Mouse (Mus musculus) ovary, postnatal 14 days (tissue): ENCODE data around the gene Dact2.

Source experiments
- DNase-seq: peaks from one replicate; pipeline ENCODE4 v3.0.0; 2022; ENCODE audit warnings: low spot score

Gene Dact2

DNA sequence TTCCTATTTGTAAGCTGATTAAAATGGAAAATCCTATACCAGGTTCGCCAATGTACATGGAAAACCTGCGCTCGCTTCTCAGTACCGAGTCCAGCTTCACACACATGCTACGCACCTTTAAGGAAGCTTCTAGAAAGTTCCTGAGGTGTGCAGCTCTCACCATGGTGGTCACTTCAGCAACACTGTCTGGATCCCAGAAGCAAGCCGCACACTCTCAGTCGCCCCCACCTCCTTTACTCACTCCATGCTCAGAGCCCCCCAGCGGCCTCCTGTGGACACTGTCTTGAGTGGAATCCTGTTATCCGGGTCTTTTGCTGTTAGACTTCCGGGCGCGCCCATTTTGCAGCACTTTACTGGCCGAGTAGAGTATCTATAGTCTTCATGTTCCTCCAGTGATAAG is at the start of gene Dact2:
TSS of gene Dact2 (minus strand) at position 244 of the 400 bp plus-strand sequence.
- DNase-seq, result no peak

GRCm38 (mm10) chr17:14252456-14252855 is 48.4 kb upstream of the Dact2 start:
- DNase-seq, result no peak

GRCm38 (mm10) chr17:14250401-14250800 is 46.3 kb upstream of the Dact2 start:
- no peak for DNase-seq

DNA sequence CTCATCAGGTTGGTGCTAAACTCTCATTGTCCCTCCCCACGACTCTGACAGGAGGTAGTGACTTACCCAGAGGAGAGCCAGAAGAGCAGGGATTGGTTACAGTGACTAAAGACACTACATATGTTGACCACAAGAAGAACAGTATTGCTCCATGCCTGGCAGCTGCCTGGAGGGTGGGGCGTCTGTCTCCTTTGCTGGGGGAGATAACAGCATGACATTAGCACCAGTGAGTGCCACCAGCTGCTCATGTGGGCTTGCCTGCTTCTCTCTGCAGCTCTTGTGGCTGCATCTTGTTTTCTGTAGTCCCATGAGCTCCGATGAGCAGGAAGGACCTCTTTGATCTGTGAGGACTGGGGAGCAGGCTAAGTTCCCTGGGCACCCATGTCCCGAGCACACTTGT is 45.5 kb upstream of the Dact2 start:
- no peak for DNase-seq

GRCm38 (mm10) chr17:14247931-14248330 is 43.8 kb upstream of the Dact2 start:
- no peak for DNase-seq

DNA sequence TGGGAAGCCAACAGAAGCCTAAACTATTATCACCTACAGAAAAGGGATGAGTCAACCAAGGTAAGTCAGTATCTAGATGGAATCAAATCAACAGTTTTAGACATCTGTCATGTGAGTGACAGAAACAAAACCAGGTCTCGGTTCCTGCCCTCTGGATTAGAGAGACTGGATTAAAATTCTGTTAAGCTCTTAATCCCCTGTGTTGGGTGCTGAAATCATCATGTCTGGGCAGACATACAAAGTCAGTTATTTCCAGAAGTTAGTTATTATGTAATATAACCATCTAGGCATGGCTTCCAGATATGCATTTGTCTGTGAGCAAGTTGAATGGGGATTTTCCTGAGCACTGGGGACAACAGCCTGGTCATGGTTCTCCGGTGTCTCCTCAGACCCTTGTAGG is 42.2 kb upstream of the Dact2 start:
- no peak for DNase-seq

DNA sequence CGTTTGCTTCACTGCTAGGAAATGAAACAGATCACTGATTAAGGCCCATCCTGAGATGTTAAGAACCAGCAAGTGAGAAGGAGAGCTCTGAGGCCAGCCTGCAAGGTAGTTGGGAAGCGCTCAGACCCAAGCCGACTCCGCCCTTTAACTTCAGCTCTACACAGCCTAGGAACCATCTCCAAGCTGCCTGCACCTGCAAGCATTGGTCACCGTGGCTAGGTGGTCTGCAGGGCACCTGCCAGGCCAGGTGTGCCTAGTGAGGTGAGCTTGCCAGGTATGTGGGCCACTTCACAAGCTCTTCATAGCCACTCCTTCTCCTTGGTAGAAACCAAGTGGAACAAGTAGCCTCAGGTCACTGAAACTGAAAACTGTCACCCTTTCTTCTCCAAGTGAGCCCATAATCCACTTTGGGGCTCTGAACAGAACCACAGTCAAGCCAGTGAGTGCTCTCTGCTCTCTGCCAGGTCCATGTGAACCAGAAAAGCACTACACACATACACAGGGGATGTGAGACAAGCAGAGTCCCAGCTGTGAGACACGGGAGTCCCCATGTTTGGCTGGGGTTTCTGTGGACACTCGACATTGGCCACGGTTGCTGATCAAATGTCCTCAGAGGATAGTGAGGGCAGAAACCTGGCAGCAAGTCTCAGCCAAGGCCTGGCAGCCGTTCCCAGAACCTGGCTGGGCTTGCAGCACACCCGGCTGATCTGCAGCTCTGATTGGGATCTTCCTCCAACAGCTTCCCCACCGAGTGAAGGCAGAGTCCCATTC is 40.3 kb upstream of the Dact2 start:
- DNase-seq, result peak; percentile 24

- no peak for DNase-seq
Observed at GRCm38 (mm10) chr17:14242634-14243033, 38.5 kb upstream of the Dact2 start.

DNA sequence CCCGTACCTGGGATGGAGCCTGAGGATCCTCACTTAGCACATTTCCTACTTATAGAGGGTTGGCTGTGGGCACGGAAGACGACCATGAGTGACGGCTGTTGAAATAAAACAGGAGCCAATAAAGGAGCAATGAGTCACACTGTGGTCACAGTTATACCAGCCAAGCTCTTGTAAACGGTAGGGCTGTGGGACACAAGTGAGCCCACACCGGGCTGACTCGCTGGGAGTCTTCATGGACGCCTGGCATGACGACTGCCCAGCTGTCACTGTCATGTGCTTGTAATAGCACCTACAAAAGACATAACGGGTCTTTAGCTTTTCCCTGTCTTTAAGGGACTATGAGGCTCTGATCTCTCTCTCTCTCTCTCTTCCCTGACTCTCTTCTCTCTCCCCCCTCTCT is 35.9 kb upstream of the Dact2 start:
- no peak for DNase-seq

- DNase-seq, result no peak
Observed at GRCm38 (mm10) chr17:14237134-14237533, 33.0 kb upstream of the Dact2 start.

DNA sequence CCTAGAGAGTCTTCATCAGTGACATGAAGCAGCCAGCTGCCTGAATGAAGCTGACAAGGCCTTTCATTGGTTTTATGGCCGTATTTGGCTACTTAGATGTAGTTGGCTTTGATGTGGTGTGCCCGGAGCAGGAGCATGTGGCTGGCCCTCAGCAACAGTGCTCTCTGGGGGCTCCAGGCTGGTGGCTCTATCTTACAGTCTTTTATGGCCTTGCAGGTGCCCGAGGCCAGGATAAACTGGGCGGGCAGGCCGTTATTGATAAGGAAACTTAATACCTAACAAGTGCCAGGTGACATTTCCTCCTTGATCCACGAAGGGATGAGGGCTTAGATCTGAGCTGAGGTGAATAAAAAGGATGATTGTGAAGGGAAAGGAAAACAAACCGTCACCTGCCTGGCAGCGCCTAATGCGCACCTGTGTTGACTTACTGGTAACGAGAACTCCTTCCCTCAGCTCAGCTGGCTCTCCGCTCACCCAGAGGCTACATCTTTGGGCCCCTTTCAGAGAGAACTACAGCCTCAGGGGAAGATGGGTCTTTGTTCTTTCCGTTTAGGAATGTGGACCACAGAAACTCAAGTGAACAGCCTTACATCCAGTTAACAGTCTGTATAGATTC is 30.8 kb upstream of the Dact2 start:
- no peak for DNase-seq

DNA sequence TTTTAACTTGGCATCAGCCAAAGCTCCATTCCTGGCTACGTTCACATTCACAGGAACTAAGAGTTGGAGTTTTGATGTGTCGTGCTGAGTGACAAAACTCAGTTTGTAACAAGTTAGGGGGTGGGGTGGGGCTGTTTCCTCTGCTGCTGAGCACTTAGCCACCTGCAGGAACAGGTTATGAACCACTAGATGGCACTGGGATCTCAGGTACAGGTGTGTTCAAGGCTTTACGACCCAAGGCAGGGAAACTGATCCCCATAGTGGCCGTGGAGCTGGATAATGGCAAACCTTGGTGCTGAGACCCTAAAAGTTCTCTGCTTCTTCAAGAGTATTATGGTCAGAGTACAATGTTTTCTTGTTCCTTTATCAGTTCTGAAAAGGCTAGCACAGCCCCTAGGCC is 29.6 kb upstream of the Dact2 start:
- no peak for DNase-seq

- DNase-seq, result peak; percentile 82
Observed at GRCm38 (mm10) chr17:14232629-14233028, 28.5 kb upstream of the Dact2 start.

DNA sequence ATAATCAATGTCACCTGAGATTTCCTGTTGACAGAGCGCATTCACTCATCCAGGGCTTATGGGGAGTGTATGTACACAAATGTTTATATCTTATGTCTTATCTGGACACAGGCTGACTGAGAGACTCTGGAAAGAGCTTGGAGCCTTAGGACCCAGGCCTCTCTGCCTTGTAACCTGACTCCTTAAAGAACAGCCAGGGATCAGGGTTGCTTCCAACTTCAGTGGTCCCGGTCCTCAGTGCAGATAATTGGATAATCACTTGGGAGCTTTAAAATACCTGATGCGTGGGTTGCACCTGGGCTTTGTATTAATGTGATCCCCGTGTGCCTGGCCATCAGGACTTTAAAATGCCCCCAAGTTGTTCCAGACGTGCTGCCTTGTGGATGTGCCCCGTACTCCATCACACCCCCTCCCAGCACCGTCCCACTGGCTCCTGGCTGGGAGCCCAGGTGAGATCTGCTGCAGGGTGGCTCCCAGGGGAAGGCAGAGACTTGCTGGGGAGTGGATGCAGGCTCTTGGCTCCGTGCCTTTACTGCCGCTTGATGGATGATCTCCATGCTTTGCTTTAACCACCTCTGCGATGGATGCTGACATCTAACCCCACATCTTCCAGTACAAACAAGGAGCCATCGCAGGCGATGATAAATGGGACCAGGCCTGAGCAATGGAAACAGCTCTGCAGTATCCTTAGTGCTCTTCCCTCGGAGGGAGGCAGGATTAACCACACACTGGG is 26.8 kb upstream of the Dact2 start:
- DNase-seq, result peak; percentile 31

- DNase-seq, result no peak
Observed at GRCm38 (mm10) chr17:14228381-14228780, 24.3 kb upstream of the Dact2 start.

GRCm38 (mm10) chr17:14227601-14228000 is 23.5 kb upstream of the Dact2 start:
- no peak for DNase-seq

GRCm38 (mm10) chr17:14226778-14227177 is 22.7 kb upstream of the Dact2 start:
- no peak for DNase-seq

- no peak for DNase-seq
Observed at GRCm38 (mm10) chr17:14225982-14226652, 22.0 kb upstream of the Dact2 start.

GRCm38 (mm10) chr17:14221893-14222615 is 17.9 kb upstream of the Dact2 start:
- DNase-seq, result no peak

GRCm38 (mm10) chr17:14220606-14221202 is 16.6 kb upstream of the Dact2 start:
- peak; percentile 71 for DNase-seq

DNA sequence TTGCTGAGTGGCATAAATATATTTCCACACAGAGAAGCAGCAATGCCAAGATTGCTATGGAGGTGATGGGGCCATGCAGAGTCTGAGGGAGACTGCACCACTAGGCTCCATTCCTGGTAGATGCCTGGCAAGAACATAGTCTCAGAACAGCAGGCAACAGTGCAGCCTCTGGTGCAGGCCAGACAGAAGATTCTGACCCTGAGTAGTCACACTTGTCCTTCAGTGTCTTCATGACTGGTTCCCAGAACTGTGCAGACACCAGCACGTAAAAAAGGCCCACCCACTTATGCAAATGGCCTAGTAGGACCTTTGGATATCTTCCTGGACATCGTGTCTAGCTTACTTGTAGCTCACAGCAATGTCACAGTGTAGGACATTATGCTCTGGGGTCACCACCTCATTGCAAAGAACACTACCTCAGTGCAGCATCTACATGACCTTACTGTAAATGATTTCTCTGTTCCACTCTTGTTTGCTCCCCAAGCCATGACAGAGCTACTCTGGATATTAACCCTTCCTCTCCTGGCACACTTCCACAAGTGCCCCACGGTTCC is 9.9 kb upstream of the Dact2 start:
- DNase-seq, result no peak
